Mouse (Mus musculus): ENCODE data around the gene Fbxo31. TPM values are rescaled to one million over a fixed set of nuclear protein-coding genes. Genes with fewer than 3 reads are reported as not detected.

Fbxo31 gene
- total and polyA plus RNA-seq, 3 experiments = 74.4 to 124 (median 96.7) TPM

DNA sequence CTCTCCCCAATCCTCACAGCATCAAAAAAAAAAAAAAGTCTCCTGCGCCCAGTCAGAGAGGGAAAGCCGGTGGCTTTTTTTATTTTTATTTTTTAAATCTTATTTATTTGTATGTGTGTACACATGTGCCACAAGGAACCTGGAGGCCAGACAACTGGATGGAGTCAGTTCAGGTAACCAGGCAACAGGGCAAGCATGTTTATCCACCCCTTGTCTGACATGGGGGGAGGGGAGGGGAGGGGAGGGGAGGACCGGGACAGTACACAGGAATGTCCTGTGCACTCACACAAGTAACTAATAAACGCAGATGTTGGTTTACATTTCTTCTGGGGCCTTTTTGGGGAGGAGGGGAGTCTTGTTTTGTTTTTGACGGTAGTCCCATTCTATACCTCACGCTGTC is 14.9 kb downstream of the Fbxo31 start:
- no peak overlapping the region for H3K9ac ChIP-seq (ENCODE audit: low read depth, low read length)
- TF ChIP-seq EP300 (IDR thresholded peaks at IDR 0.05; ENCODE audit: insufficient read depth, low read depth, low read length) (no peak), POLR2A (IDR thresholded peaks at IDR 0.05; ENCODE audit: insufficient read depth, low read depth, low read length) (no peak)
- no peak overlapping the region for H3K4me3 ChIP-seq
- H3K27ac ChIP-seq = peak overlapping the region; percentile 88
- peaks cover 13% of the 10 kb centered on the region for H3K4me1 ChIP-seq (ENCODE audit: control insufficient read depth, insufficient read depth, low read length)
- DNase-seq = no peak
- H3K27me3 ChIP-seq (ENCODE audit: control insufficient read depth, insufficient read depth, low read length) = no peaks in the 10 kb centered on the region
- intact Hi-C loops (cut with DNase I) = no loop called here
- H3K79me2 ChIP-seq (replicated peaks; ENCODE audit: control insufficient read depth, insufficient read depth, low read length) = peaks cover 4% of the 10 kb centered on the region
- 57% methylated on average over 6 of the region's 6 CpGs for WGBS
- H3K36me3 ChIP-seq (ENCODE audit: control insufficient read depth, insufficient read depth, low read length) = no peaks in the 10 kb centered on the region

- H3K4me3 ChIP-seq = no peak overlapping the region
- WGBS = 50% methylated on average over 9 of the region's 9 CpGs
- no peaks in the 10 kb centered on the region for H3K27me3 ChIP-seq (ENCODE audit: control insufficient read depth, insufficient read depth, low read length)
- peak; percentile 99 for TF ChIP-seq EP300 (IDR thresholded peaks at IDR 0.05; ENCODE audit: insufficient read depth, low read depth, low read length)
- TF ChIP-seq CTCF (IDR thresholded peaks at IDR 0.05) = no peak
- TF ChIP-seq POLR2A (IDR thresholded peaks at IDR 0.05; ENCODE audit: insufficient read depth, low read depth, low read length) = peak; percentile 57
- H3K4me1 ChIP-seq (ENCODE audit: control insufficient read depth, insufficient read depth, low read length) = peaks cover 13% of the 10 kb centered on the region
- peak overlapping the region; percentile 27; the same call in 1 of the 2 replicates for H3K9ac ChIP-seq (ENCODE audit: low read depth, low read length)
- peaks cover 4% of the 10 kb centered on the region for H3K79me2 ChIP-seq (replicated peaks; ENCODE audit: control insufficient read depth, insufficient read depth, low read length)
- H3K36me3 ChIP-seq (ENCODE audit: control insufficient read depth, insufficient read depth, low read length) = no peaks in the 10 kb centered on the region
- peak; percentile 82 to 91 for DNase-seq
- peak overlapping the region; percentile 88 for H3K27ac ChIP-seq
- intact Hi-C loops (cut with DNase I) = no loop called here
Measured at GRCm38 (mm10) chr8:121562941-121563351, 15.7 kb downstream of the Fbxo31 start.

GRCm38 (mm10) chr8:121561636-121562345 is 16.8 kb downstream of the Fbxo31 start:
- Histone ChIP-seq H3K4me3 (peak overlapping the region; percentile 6; the same call in 1 of the 2 replicates), H3K79me2 (replicated peaks; ENCODE audit: control insufficient read depth, insufficient read depth, low read length) (peaks cover 2% of the 10 kb centered on the region; the same call in 1 of the 2 replicates), H3K4me1 (ENCODE audit: control insufficient read depth, insufficient read depth, low read length) (peaks cover 13% of the 10 kb centered on the region), H3K27ac (peak overlapping the region; percentile 88), H3K36me3 (ENCODE audit: control insufficient read depth, insufficient read depth, low read length) (no peaks in the 10 kb centered on the region), H3K27me3 (ENCODE audit: control insufficient read depth, insufficient read depth, low read length) (no peaks in the 10 kb centered on the region), H3K9ac (ENCODE audit: low read depth, low read length) (peak overlapping the region; percentile 27)
- peak; percentile 78 for DNase-seq
- intact Hi-C loops (cut with DNase I) = no loop called here
- TF ChIP-seq CTCF (IDR thresholded peaks at IDR 0.05) = no peak
- TF ChIP-seq POLR2A (IDR thresholded peaks at IDR 0.05; ENCODE audit: insufficient read depth, low read depth, low read length) = peak; percentile 72
- TF ChIP-seq EP300 (IDR thresholded peaks at IDR 0.05; ENCODE audit: insufficient read depth, low read depth, low read length) = 0 out of 2 replicates have a peak, but pooled peaks have one; percentile 40
- 46% methylated on average over 16 of the region's 16 CpGs for WGBS

- Histone ChIP-seq H3K27me3 (ENCODE audit: control insufficient read depth, insufficient read depth, low read length) (no peaks in the 10 kb centered on the region), H3K4me1 (ENCODE audit: control insufficient read depth, insufficient read depth, low read length) (peaks cover 13% of the 10 kb centered on the region), H3K4me3 (no peak overlapping the region), H3K9ac (ENCODE audit: low read depth, low read length) (no peak overlapping the region), H3K27ac (no peak overlapping the region; the same call in 1 of the 2 replicates), H3K36me3 (ENCODE audit: control insufficient read depth, insufficient read depth, low read length) (no peaks in the 10 kb centered on the region), H3K79me2 (replicated peaks; ENCODE audit: control insufficient read depth, insufficient read depth, low read length) (peaks cover 2% of the 10 kb centered on the region; the same call in 1 of the 2 replicates)
- DNase-seq = no peak
- intact Hi-C loops (cut with DNase I) = no loop called here
- TF ChIP-seq CTCF (IDR thresholded peaks at IDR 0.05) (no peak), POLR2A (IDR thresholded peaks at IDR 0.05; ENCODE audit: insufficient read depth, low read depth, low read length) (no peak), EP300 (IDR thresholded peaks at IDR 0.05; ENCODE audit: insufficient read depth, low read depth, low read length) (no peak)
- 95% methylated on average over 7 of the region's 7 CpGs for WGBS
Measured at GRCm38 (mm10) chr8:121560432-121561100, 18.0 kb downstream of the Fbxo31 start.

GRCm38 (mm10) chr8:121559801-121560200 is 18.8 kb downstream of the Fbxo31 start:
- peaks cover 3% of the 10 kb centered on the region; the same call in 1 of the 2 replicates for H3K79me2 ChIP-seq (replicated peaks; ENCODE audit: control insufficient read depth, insufficient read depth, low read length)
- no peak overlapping the region for H3K9ac ChIP-seq (ENCODE audit: low read depth, low read length)
- TF ChIP-seq EP300 (IDR thresholded peaks at IDR 0.05; ENCODE audit: insufficient read depth, low read depth, low read length) (no peak), CTCF (IDR thresholded peaks at IDR 0.05) (no peak), POLR2A (IDR thresholded peaks at IDR 0.05; ENCODE audit: insufficient read depth, low read depth, low read length) (no peak)
- no peak overlapping the region for H3K27ac ChIP-seq
- no peaks in the 10 kb centered on the region for H3K36me3 ChIP-seq (ENCODE audit: control insufficient read depth, insufficient read depth, low read length)
- DNase-seq = no peak
- 94% methylated on average over 12 of the region's 12 CpGs for WGBS
- H3K4me1 ChIP-seq (ENCODE audit: control insufficient read depth, insufficient read depth, low read length) = peaks cover 13% of the 10 kb centered on the region
- H3K27me3 ChIP-seq (ENCODE audit: control insufficient read depth, insufficient read depth, low read length) = no peaks in the 10 kb centered on the region
- intact Hi-C loops (cut with DNase I) = no loop called here
- no peak overlapping the region for H3K4me3 ChIP-seq

DNA sequence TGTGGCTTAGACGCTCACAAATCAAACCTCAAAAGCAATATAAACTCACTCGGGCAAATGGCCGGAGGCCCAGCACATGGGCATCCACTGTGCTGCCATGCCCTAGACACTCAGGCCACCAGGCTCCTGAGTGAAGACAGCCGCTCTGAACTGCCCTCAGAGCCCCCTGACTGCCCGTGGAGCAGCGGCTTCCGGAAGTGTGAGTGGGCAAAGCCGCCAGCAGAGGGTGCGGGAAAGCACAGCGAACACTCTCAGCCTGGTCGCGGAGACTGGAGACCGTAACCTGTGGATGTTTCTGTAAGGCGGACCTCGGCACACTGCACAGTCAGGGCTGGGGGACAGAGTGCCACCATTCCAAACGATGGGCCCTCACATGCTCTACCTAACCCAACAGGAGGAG is 20.1 kb downstream of the Fbxo31 start:
- H3K4me3 ChIP-seq = no peak overlapping the region
- intact Hi-C loops (cut with DNase I) = no loop called here
- H3K27me3 ChIP-seq (ENCODE audit: control insufficient read depth, insufficient read depth, low read length) = no peaks in the 10 kb centered on the region
- no peak overlapping the region for H3K9ac ChIP-seq (ENCODE audit: low read depth, low read length)
- DNase-seq = peak in 1 of 2 experiments; percentile 14
- no peak overlapping the region for H3K27ac ChIP-seq
- H3K36me3 ChIP-seq (ENCODE audit: control insufficient read depth, insufficient read depth, low read length) = no peaks in the 10 kb centered on the region
- WGBS = 85% methylated on average over 16 of the region's 16 CpGs
- no peak for TF ChIP-seq CTCF (IDR thresholded peaks at IDR 0.05)
- TF ChIP-seq POLR2A (IDR thresholded peaks at IDR 0.05; ENCODE audit: insufficient read depth, low read depth, low read length) = no peak
- TF ChIP-seq EP300 (IDR thresholded peaks at IDR 0.05; ENCODE audit: insufficient read depth, low read depth, low read length) = no peak
- peaks cover 3% of the 10 kb centered on the region; the same call in 1 of the 2 replicates for H3K79me2 ChIP-seq (replicated peaks; ENCODE audit: control insufficient read depth, insufficient read depth, low read length)
- H3K4me1 ChIP-seq (ENCODE audit: control insufficient read depth, insufficient read depth, low read length) = peaks cover 13% of the 10 kb centered on the region

Measured in heart, adult 2 months (tissue).